Mouse (Mus musculus) cerebellum, adult 2 months (tissue): ENCODE measurements at regions not wholly inside any gene's neighbourhood (a gene's known extent, or its start where the extent isn't known, plus 50 kb on each side); places are given as distances from the start of the nearest gene placed in this dataset.

Source experiments
- CTCF ChIP-seq: fragments of 200-500 bp; IDR thresholded peaks from 2 replicates; pipeline ENCODE4 v1.5.1; 2011; ENCODE audit warnings: low read depth, mild to moderate bottlenecking, control low read depth, low read length, moderate library complexity, borderline replicate concordance; ENCODE audit not compliant: insufficient read depth
- POLR2A ChIP-seq: fragments of 200-500 bp; IDR thresholded peaks from 2 replicates; pipeline ENCODE4 v1.6.1; 2011; ENCODE audit warnings: low read length, control low read depth, borderline replicate concordance; ENCODE audit not compliant: insufficient read depth

GRCm38 (mm10) chr4:9184451-9185121, 945.7 kb upstream of the Car8 start:
- TF ChIP-seq POLR2A (no peak), CTCF (no peak)
